Mouse (Mus musculus) heart, embryonic 12.5 days (tissue): ENCODE measurements around the gene Polr2e. TPM values are rescaled to one million over a fixed set of nuclear protein-coding genes. Genes with fewer than 3 reads are reported as not detected.
A peak's percentile ranks its signal among the peaks of the same experiment; 100 is the strongest.

Experiments used
- ATAC-seq: fragments of 200-750 bp; cut with Nextera tagmentation; 2 replicates; pipeline ENCODE4 v1.8.0; 2017; ENCODE audit warnings: moderate TSS enrichment, moderate library complexity; ENCODE audit not compliant: insufficient number of reproducible peaks, low FRiP score
- H3K27ac ChIP-seq: fragments of 300-500 bp; sonication (generic); 2 replicates; pipeline ENCODE4 v1.5.1; 2016; ENCODE audit warnings: mild to moderate bottlenecking, moderate library complexity; ENCODE audit not compliant: poor library complexity, severe bottlenecking
- H3K27me3 ChIP-seq: fragments of 300-500 bp; sonication (generic); replicated peaks from 2 replicates; pipeline ENCODE4 v1.6.1; 2016; ENCODE audit warnings: mild to moderate bottlenecking, moderate library complexity
- H3K36me3 ChIP-seq: fragments of 300-500 bp; sonication (generic); 2 replicates; pipeline ENCODE4 v1.6.1; 2016; ENCODE audit warnings: mild to moderate bottlenecking, moderate library complexity
- H3K4me1 ChIP-seq: fragments of 300-500 bp; sonication (generic); replicated peaks from 2 replicates; pipeline ENCODE4 v1.6.1; 2016; ENCODE audit warnings: mild to moderate bottlenecking
- H3K4me2 ChIP-seq: fragments of 300-500 bp; sonication (generic); 2 replicates; pipeline ENCODE4 v1.6.1; 2016; ENCODE audit warnings: mild to moderate bottlenecking, moderate library complexity
- H3K4me3 ChIP-seq: fragments of 300-500 bp; sonication (generic); 2 replicates; pipeline ENCODE4 v1.5.1; 2016; ENCODE audit warnings: mild to moderate bottlenecking
- H3K9ac ChIP-seq: fragments of 300-500 bp; sonication (generic); 2 replicates; pipeline ENCODE4 v1.6.1; 2016; ENCODE audit warnings: mild to moderate bottlenecking, moderate library complexity
- H3K9me3 ChIP-seq: fragments of 300-500 bp; sonication (generic); replicated peaks from 2 replicates; pipeline ENCODE4 v1.6.1; 2016; ENCODE audit warnings: mild to moderate bottlenecking, moderate library complexity
- WGBS: fragments of 180-500 bp; shearing (Covaris S2); methylation state at CpG from one replicate; pipeline ENCODE4 v1.1.7; 2016; 5-methylcytosine and 5-hydroxymethylcytosine counted together
- polyA plus RNA-seq: library from polyadenylated mRNA; unstranded; fragments of >200 nt; fragmentation: Nextera tagmentation; extraction: Ambion mirVana; gene quantifications from 2 replicates; pipeline ENCODE4 v1.2.1, GENCODE M21; 2016

Polr2e gene
- polyA plus RNA-seq, 1 experiment from 2014 or later, result 132 TPM

- H3K9ac ChIP-seq, result peak overlapping the region; percentile 54
- H3K27ac ChIP-seq, result peak overlapping the region; percentile 36; the same call in 1 of the 2 replicates
- H3K9me3 ChIP-seq, result no peaks in the 10 kb centered on the region
- H3K27me3 ChIP-seq, result no peaks in the 10 kb centered on the region
- 14% methylated on average over 28 of the region's 28 CpGs for WGBS
- H3K4me1 ChIP-seq, result peaks cover 54% of the 10 kb centered on the region
- H3K36me3 ChIP-seq, result peaks cover 30% of the 10 kb centered on the region
- peak overlapping the region; percentile 33 for H3K4me3 ChIP-seq
- peak; percentile 13; the same call in 1 of the 2 replicates for ATAC-seq
- H3K4me2 ChIP-seq, result peak overlapping the region; percentile 67
Observed at GRCm38 (mm10) chr10:80074813-80075601, 35.4 kb upstream of the Polr2e start.

- H3K4me3 ChIP-seq, result no peak overlapping the region
- H3K9ac ChIP-seq, result peak overlapping the region; percentile 16
- peaks cover 21% of the 10 kb centered on the region; the same call in 1 of the 2 replicates for H3K36me3 ChIP-seq
- no peaks in the 10 kb centered on the region for H3K27me3 ChIP-seq
- H3K4me1 ChIP-seq, result peaks cover 56% of the 10 kb centered on the region
- H3K9me3 ChIP-seq, result no peaks in the 10 kb centered on the region
- ATAC-seq, result no peak
- H3K4me2 ChIP-seq, result no peak overlapping the region
- 80% methylated on average over 20 of the region's 20 CpGs for WGBS
- H3K27ac ChIP-seq, result no peak overlapping the region
Observed at GRCm38 (mm10) chr10:80072623-80073489, 33.3 kb upstream of the Polr2e start.

GRCm38 (mm10) chr10:80071516-80071900 is 31.9 kb upstream of the Polr2e start:
- Histone ChIP-seq H3K36me3 (peaks cover 23% of the 10 kb centered on the region), H3K4me1 (peaks cover 56% of the 10 kb centered on the region), H3K27ac (peak overlapping the region; percentile 83), H3K9me3 (no peaks in the 10 kb centered on the region), H3K9ac (peak overlapping the region; percentile 33; the same call in 1 of the 2 replicates), H3K4me3 (0 out of 2 replicates have a peak overlapping the region, but pooled peaks have one; percentile 2), H3K4me2 (peak overlapping the region; percentile 20), H3K27me3 (no peaks in the 10 kb centered on the region)
- 58% methylated on average over 3 of the region's 3 CpGs for WGBS
- peak; percentile 3; the same call in 1 of the 2 replicates for ATAC-seq

GRCm38 (mm10) chr10:80070837-80071515 is 31.4 kb upstream of the Polr2e start:
- peak; percentile 94 for ATAC-seq
- WGBS, result 45% methylated on average over 9 of the region's 9 CpGs

GRCm38 (mm10) chr10:80069948-80070450 is 30.4 kb upstream of the Polr2e start:
- Histone ChIP-seq H3K27me3 (no peaks in the 10 kb centered on the region), H3K4me3 (no peak overlapping the region), H3K36me3 (peaks cover 36% of the 10 kb centered on the region), H3K9ac (no peak overlapping the region), H3K4me2 (no peak overlapping the region), H3K27ac (no peak overlapping the region), H3K9me3 (no peaks in the 10 kb centered on the region), H3K4me1 (peaks cover 47% of the 10 kb centered on the region)
- WGBS, result 81% methylated on average over 4 of the region's 4 CpGs
- ATAC-seq, result no peak

More at GRCm38 (mm10) chr10:80070837-80071515, 31.4 kb upstream of the Polr2e start:
- Histone ChIP-seq H3K27me3 (no peaks in the 10 kb centered on the region), H3K36me3 (peaks cover 29% of the 10 kb centered on the region), H3K4me2 (peak overlapping the region; percentile 20; the same call in 1 of the 2 replicates), H3K4me3 (0 out of 2 replicates have a peak overlapping the region, but pooled peaks have one; percentile 2), H3K9ac (0 out of 2 replicates have a peak overlapping the region, but pooled peaks have one; percentile 33), H3K9me3 (no peaks in the 10 kb centered on the region), H3K27ac (peak overlapping the region; percentile 83), H3K4me1 (peaks cover 56% of the 10 kb centered on the region)

GRCm38 (mm10) chr10:80069251-80069650 is 29.7 kb upstream of the Polr2e start:
- ATAC-seq, result no peak
- Histone ChIP-seq H3K36me3 (peaks cover 40% of the 10 kb centered on the region), H3K4me2 (no peak overlapping the region), H3K4me1 (peaks cover 41% of the 10 kb centered on the region), H3K27ac (no peak overlapping the region), H3K4me3 (no peak overlapping the region), H3K9ac (no peak overlapping the region), H3K27me3 (no peaks in the 10 kb centered on the region), H3K9me3 (no peaks in the 10 kb centered on the region)
- WGBS, result 88% methylated on average over 6 of the region's 7 CpGs

GRCm38 (mm10) chr10:80063877-80064650 is 24.5 kb upstream of the Polr2e start:
- Histone ChIP-seq H3K27me3 (no peaks in the 10 kb centered on the region), H3K9me3 (no peaks in the 10 kb centered on the region), H3K27ac (no peak overlapping the region), H3K9ac (no peak overlapping the region), H3K36me3 (peaks cover 86% of the 10 kb centered on the region), H3K4me2 (no peak overlapping the region), H3K4me1 (peaks cover 7% of the 10 kb centered on the region; the same call in 1 of the 2 replicates), H3K4me3 (no peak overlapping the region)
- 79% methylated on average over 23 of the region's 23 CpGs for WGBS
- no peak for ATAC-seq

GRCm38 (mm10) chr10:80063104-80063503 is 23.5 kb upstream of the Polr2e start:
- no peak for ATAC-seq
- 90% methylated on average over 5 of the region's 5 CpGs for WGBS
- Histone ChIP-seq H3K4me3 (no peak overlapping the region), H3K9ac (0 out of 2 replicates have a peak overlapping the region, but pooled peaks have one; percentile 14), H3K4me2 (no peak overlapping the region), H3K36me3 (peaks cover 94% of the 10 kb centered on the region), H3K27me3 (no peaks in the 10 kb centered on the region), H3K27ac (no peak overlapping the region), H3K9me3 (no peaks in the 10 kb centered on the region), H3K4me1 (peaks cover 7% of the 10 kb centered on the region; the same call in 1 of the 2 replicates)

- WGBS, result 70% methylated on average over 30 of the region's 30 CpGs
- peaks cover 74% of the 10 kb centered on the region for H3K36me3 ChIP-seq
- ATAC-seq, result no peak
Observed at GRCm38 (mm10) chr10:80057683-80058326, 18.2 kb upstream of the Polr2e start.

More at GRCm38 (mm10) chr10:80057683-80058326, 18.2 kb upstream of the Polr2e start:
- Histone ChIP-seq H3K4me2 (no peak overlapping the region), H3K9ac (no peak overlapping the region), H3K9me3 (no peaks in the 10 kb centered on the region), H3K4me3 (no peak overlapping the region), H3K4me1 (peaks cover 17% of the 10 kb centered on the region), H3K27ac (no peak overlapping the region), H3K27me3 (no peaks in the 10 kb centered on the region)
